Mouse (Mus musculus) heart, adult 18-20 months (tissue): Measurements from ENCODE around the gene Bex1. TPM values are rescaled to one million over a fixed set of nuclear protein-coding genes. Genes with fewer than 3 reads are reported as not detected.

ENCODE experiments used
- DNase-seq, 2 experiments: peaks; one replicate each; pipeline ENCODE4 v3.0.0; 2021 to 2022; ENCODE audit warnings: mixed read lengths in 1 of 2
- microRNA-seq, 2 experiments: library from miRNA; unstranded; fragments of <30 nt; microRNA quantifications; one replicate each; pipeline ENCODE4 v1.2.0; 2022
- total RNA-seq, 2 experiments: library from RNA; stranded (reverse); gene quantifications; 2 replicates each; pipeline ENCODE4 v1.2.3; 2021

The Bex1 gene
- total RNA-seq, 2 experiments from 2014 or later, result 3.0 to 4.7 TPM

DNA sequence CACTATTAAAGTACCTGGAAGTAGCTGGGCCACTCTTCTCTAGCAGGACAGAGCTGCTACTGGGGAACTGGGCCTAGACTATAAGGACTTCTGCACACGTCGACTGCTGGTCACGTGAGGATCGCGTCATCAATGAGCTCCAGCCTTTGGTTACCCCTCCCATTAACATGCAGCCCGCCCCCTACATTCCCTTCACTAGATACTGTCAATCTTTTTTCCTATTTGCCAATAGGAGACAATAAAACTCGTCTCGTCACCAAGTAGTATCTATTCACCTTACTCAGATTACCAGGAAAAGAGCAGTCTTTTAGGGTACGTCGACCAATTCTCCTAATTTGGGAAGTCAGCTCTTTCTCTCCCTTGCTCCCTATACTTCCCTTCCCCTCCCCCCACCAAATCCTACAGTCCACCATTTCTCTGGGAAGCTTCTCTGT is 43.2 kb downstream of the Bex1 start, which contains the start of gene Tceal8:
TSS of gene Tceal8 (minus strand) at position 225 of the 434 bp plus-strand sequence.
- DNase-seq, result peak; percentile 83 to 87

DNA sequence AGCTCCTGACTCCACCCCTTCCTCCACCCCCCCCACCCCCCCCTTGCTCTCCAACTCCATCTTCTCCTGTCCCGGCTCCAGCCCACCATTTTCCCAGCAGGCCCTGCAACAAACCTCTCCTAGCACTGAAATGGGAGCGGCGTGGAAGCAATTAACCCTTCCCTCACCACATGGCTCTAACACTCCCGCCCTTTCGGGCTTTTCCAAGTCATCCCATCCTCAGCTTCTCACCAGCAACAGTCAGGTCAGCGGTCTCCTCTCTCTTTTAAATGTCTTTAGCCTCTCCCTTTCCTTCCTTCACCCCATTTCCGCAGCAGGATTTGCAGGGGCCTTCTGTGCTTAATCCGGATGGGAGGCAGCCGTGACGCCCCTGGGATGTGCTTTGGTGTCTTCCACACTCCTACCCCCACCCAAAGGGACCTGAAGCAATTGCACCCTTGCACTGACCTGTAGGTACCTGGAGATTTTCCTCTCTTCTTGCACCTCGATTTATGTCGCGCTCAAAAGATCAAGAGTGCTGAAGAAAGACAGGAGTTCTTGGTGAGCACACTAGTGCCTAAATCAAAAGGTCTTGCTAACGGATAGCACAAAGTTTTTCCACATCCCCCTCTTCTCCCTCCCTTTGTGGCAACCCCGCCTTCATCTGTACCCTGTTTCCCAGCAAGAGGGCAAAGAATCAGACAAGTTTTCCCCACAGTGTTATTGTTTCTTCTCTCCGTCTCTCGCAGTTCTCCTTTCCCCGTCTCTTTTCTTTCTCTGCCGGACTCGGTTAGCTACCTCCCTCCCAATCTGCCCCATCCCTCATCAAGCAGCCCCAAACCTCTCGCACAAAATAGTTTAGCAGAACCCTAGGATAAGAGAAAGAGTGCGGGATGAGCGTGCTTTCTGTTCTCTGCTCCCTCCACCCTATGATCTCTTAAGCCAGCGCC is 43.9 kb downstream of the Bex1 start:
- DNase-seq, result peak; percentile 59 to 66

- peak in 1 of 2 experiments; percentile 6 for DNase-seq
These were observed 44.7 kb downstream of the Bex1 start for GRCm38 (mm10) chrX:136170625-136171024.

Small RNAs within 50 kb of the gene (microRNA-seq; reads per million reads assigned to microRNA genes)
- 0 reads per million in 2 experiments for gene Mir6383

Other genes starting within 250 kb of the Bex1 start
- 1 to 10 TPM in 1 of 2 experiments, under 1 TPM in 1; 0.79 to 4.3 TPM for gene Arxes2, start 221.7 kb downstream of the Bex1 start, total RNA-seq
- under 1 TPM; 0.32 to 0.93 TPM for gene Arxes1, start 182.1 kb downstream of the Bex1 start, total RNA-seq
- not detected for gene Bex2, start 147.3 kb downstream of the Bex1 start, total RNA-seq
- not detected for gene Nxf3, start 130.3 kb downstream of the Bex1 start, total RNA-seq
- gene Bex4, start 76.5 kb downstream of the Bex1 start, total RNA-seq, result under 1 TPM; 0.87 to 0.98 TPM
- 10 to 100 TPM; 12.3 to 14.7 TPM for gene Tceal8, start 43.2 kb downstream of the Bex1 start, total RNA-seq
- under 1 TPM in 1 of 2 experiments, not detected in 1; 0.67 TPM for gene Tceal5, start 11.6 kb downstream of the Bex1 start, total RNA-seq
- gene Tceal7, start 734 bp downstream of the Bex1 start, total RNA-seq, result 1 to 10 TPM in 1 of 2 experiments, under 1 TPM in 1; 0.82 to 1.3 TPM
- 10 to 100 TPM; 24.0 to 26.9 TPM for gene Tceal9, start 29.6 kb upstream of the Bex1 start, total RNA-seq
- 10 to 100 TPM in 1 of 2 experiments, 1 to 10 TPM in 1; 6.0 to 10.9 TPM for gene Bex3, start 54.7 kb upstream of the Bex1 start, total RNA-seq